In genomic region chr1:86434001-86434400, GRCm38 (mm10) we compare ENCODE assay signal across 8 mouse cellular contexts. TPM values are rescaled to one million over a fixed set of nuclear protein-coding genes. Genes with fewer than 3 reads are reported as not detected.
A peak's percentile ranks its signal among the peaks of the same experiment; 100 is the strongest.
DNase-seq lines count a peak whose midpoint lies in the region; TF ChIP-seq lines count a peak whose summit lies in the region.

No protein-coding gene starts in this region.

- peak overlapping the region; percentile 44 for H3K4me3 ChIP-seq in spleen, adult 2 months (ENCODE audit: extremely low read depth, insufficient read depth, insufficient read length)

- no peaks in the 10 kb centered on the region for H3K27me3 ChIP-seq in spleen, adult 2 months (ENCODE audit: control insufficient read depth, insufficient read depth, low read length)

- TF ChIP-seq POLR2A in spleen, adult 2 months (IDR thresholded peaks at IDR 0.05; ENCODE audit: low read depth, low read length): no peak

- DNase-seq in adrenal gland, adult 8-10 months: peak; percentile 63
- DNase-seq in adrenal gland, adult 2 months: no peak
- peak in 1 of 2 experiments; percentile 45 for DNase-seq in spleen, adult 2 months (ENCODE audit: low read depth in 1 of 2, low spot score in 2 of 2)
- DNase-seq in spleen, adult 18-20 months: no peak
- peak; percentile 49 to 69 for DNase-seq in frontal cortex, postnatal 14 days (ENCODE audit: low spot score in 2 of 2)
- DNase-seq in induced T-regulatory cell, adult 2 months (ENCODE audit: low read depth): peak; percentile 82
- DNase-seq in lung, postnatal 10 days: peak; percentile 87
- DNase-seq in skeletal muscle tissue, adult 2 months (ENCODE audit: low read depth, low spot score): peak; percentile 80

- H3K36me3 ChIP-seq in spleen, adult 2 months (ENCODE audit: control insufficient read depth, insufficient read depth, low read length): no peaks in the 10 kb centered on the region

- TF ChIP-seq CTCF in spleen, adult 2 months (IDR thresholded peaks at IDR 0.05; ENCODE audit: extremely low read depth, insufficient read depth, insufficient read length, insufficient replicate concordance): no peak

- peak overlapping the region; percentile 90 for H3K27ac ChIP-seq in spleen, adult 2 months (ENCODE audit: insufficient read depth, low read length)

- H3K4me1 ChIP-seq in spleen, adult 2 months (ENCODE audit: control insufficient read depth, insufficient read depth, insufficient read length): peaks cover 9% of the 10 kb centered on the region

- 0% methylated on average over 12 of the region's 12 CpGs for WGBS in spleen, adult 2 months

RNA-seq across cellular contexts. Expression of gene Tex44, which starts 7.9 kb away (rescaled TPM):
- not detected for total RNA-seq in adrenal gland, adult 8-10 months (2022)
- not detected for total RNA-seq in adrenal gland, adult 2 months (2021)
- polyA plus RNA-seq in adrenal gland, adult 2 months (2012; rRNA removed): not detected in 2 replicates
- polyA plus RNA-seq in spleen, adult 2 months (2012; rRNA removed): not detected in 2 replicates

RNA-seq across cellular contexts. Expression of gene Nmur1, which starts 8.0 kb away (rescaled TPM):
- total RNA-seq in adrenal gland, adult 8-10 months (2022): not detected
- total RNA-seq in adrenal gland, adult 2 months (2021): not detected
- polyA plus RNA-seq in adrenal gland, adult 2 months (2012; rRNA removed): 0.17 and 0.18 TPM in 2 replicates
- polyA plus RNA-seq in spleen, adult 2 months (2012; rRNA removed): 0.11 and 0.34 TPM in 2 replicates

Comparison
In these comparisons a context has a peak if more than half of its experiments do, and no peak if none do; other contexts are left out.
1. DNase-seq: peak in adrenal gland, adult 8-10 months (single experiment), frontal cortex, postnatal 14 days (2 of 2), induced T-regulatory cell, adult 2 months (single experiment), lung, postnatal 10 days (single experiment) and skeletal muscle tissue, adult 2 months (single experiment); none in adrenal gland, adult 2 months (single experiment) and spleen, adult 18-20 months (0 of 2).